Mouse (Mus musculus) cerebellum, adult 11 months (tissue): ENCODE results near the gene Olfr61.
"Not testable (repeated sequence)": the region's sequence is repeated elsewhere in the genome, so short reads cannot be mapped to it uniquely, and the experiment has no call there.

Experiments used
- DNase-seq: peaks from one replicate; pipeline ENCODE4 v3.0.0; 2022

Olfr61 gene

GRCm38 (mm10) chr7:140628670-140629069, at the start of gene Olfr61:
TSS of gene Olfr61 (plus strand) at chr7:140628970.
- not testable (repeated sequence) for DNase-seq

- DNase-seq: not testable (repeated sequence)
Measured at GRCm38 (mm10) chr7:140600969-140601368, 27.8 kb upstream of the Olfr61 start, which contains the start of gene Olfr46. TSS of gene Olfr46 (plus strand) at chr7:140601269.

- no peak for DNase-seq
Measured at GRCm38 (mm10) chr7:140630559-140630958, 1.8 kb downstream of the Olfr61 start.

DNA sequence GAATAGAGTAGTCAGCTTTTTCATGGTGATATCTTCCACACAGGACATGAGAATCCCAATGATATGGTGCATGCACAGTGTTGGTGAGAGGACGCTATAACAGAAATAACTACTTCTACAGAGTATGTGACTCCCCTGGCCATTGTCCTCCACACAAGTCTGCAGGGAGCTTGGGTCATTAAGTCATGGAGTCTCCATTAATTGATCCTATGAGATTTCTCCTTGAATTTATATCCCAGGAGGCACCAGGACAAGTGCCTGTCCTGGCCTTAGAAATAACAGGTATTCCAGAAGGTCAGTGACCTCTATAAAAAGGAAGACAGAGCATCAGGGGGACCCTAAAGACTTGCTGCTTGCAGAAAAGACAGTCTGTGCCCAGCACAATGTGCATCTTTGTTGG, 17.4 kb downstream of the Olfr61 start, which contains the start of gene Olfr53:
Olfr53 (plus strand) TSS at position 301 of the 400 bp plus-strand sequence.
- DNase-seq: no peak

DNA sequence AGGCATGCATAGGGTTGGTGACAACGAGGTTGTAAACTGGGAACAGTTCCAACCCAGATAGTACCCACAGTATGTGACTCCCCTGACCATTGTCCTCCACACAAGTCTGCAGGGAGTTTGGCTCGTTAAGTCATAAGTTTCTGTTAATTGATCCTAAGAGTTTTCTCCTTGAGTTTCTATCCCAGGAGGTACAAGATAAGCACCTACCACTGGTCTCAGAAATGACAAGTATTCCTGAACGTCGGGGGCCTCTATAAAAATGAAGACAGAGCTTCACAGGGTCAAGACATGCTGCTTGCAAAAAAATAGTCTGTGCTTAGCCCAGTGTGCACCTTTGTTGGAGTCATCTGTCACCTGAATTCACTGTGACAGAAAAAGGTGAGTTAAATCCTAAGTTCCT, 30.9 kb downstream of the Olfr61 start, which contains the start of gene Olfr539:
Olfr539 (plus strand) TSS at position 301 of the 400 bp plus-strand sequence.
- DNase-seq: no peak

GRCm38 (mm10) chr7:140670693-140671092, 41.9 kb downstream of the Olfr61 start:
- not testable (repeated sequence) for DNase-seq

DNA sequence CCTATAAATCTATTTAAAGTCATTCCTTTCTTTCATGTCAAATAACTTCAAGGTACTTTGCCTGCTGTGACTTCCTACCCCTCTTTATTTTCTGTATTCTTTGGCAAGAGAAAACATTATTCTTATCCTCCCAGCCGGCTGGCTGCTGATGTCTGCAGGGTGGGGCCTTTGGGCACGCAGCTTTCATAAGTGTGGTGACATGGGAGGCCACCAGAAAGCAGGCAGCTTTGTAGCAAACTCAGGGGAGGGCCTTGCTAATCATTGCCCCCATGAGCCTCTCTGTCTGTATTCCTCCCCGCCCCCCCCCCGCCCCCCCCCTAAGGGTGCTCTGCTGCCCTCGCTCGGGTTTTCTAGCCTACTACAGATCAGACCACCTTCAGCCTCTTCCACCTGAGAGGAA, 47.1 kb downstream of the Olfr61 start:
- DNase-seq: no peak

DNA sequence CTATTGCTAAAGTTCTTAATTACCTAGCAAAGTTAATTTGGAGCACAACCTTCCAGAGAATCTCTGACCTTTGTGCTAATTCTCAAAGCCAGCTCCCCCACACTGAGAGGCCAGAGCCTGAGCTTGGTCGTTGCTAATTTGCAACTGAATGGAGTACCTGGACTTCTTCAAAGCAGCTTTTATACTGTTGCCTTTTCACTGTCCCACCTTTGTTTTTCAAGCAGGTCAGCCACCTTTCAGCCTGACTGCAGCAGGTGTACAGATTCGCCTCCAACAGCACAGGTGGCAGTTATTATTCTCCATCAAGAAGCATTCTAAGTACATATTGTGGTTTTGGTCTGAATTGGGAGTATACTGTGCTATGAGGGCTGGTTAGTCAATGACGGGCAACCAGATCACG, 50.8 kb downstream of the Olfr61 start:
- DNase-seq: not testable (repeated sequence)

GRCm38 (mm10) chr7:140681651-140682050, 52.9 kb downstream of the Olfr61 start, which contains the start of gene Olfr45:
TSS of gene Olfr45 (plus strand) at chr7:140681951.
- DNase-seq: no peak
